Mouse (Mus musculus) central nervous system, embryonic 14 days (tissue): ENCODE results near the gene Olfr1312. TPM values are rescaled to one million over a fixed set of nuclear protein-coding genes. Genes with fewer than 3 reads are reported as not detected.

Experiments used
- polyA plus RNA-seq: library from polyadenylated mRNA; depleted of rRNA; stranded (reverse); fragments of >200 nt; gene quantifications from 2 replicates; pipeline ENCODE4 v1.2.3, GENCODE M21; 2012; rRNA removed

Olfr1312 gene
- polyA plus RNA-seq = not detected in 2 replicates

DNA sequence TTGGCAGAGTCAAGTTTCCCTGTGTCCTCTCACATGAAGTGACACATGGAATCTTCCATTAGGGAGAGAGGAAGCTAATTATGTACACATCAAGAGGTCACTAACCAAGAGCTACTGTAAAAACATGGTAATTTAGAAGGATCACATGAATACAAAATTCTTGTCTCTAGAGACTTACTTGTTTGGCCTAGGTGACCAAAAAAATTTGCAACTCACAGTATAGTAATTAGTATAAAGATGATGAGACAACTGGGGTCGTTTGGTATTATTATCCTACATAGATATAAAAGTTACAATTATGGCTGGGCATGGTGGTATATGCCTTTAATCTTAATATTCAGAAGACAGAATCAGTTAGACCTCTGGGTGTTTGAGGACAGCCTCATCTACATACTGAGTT lies at the start of gene Olfr1312:
TSS of gene Olfr1312 (minus strand) at position 101 of the 400 bp plus-strand sequence.

GRCm38 (mm10) chr2:112096681-112097080 lies 46.6 kb upstream of the Olfr1312 start, which contains the start of gene Olfr1314:
TSS of gene Olfr1314 (minus strand) at chr2:112096781.

GRCm38 (mm10) chr2:112077743-112078142 lies 27.7 kb upstream of the Olfr1312 start, which contains the start of gene Olfr1313:
TSS of gene Olfr1313 (minus strand) at chr2:112077843.

GRCm38 (mm10) chr2:112024312-112024711 lies 25.7 kb downstream of the Olfr1312 start, which contains the start of gene Olfr1311:
TSS of gene Olfr1311 (minus strand) at chr2:112024412.

GRCm38 (mm10) chr2:112012608-112013007 lies 37.4 kb downstream of the Olfr1312 start, which contains the start of gene Olfr1310:
TSS of gene Olfr1310 (minus strand) at chr2:112012708.

GRCm38 (mm10) chr2:111990181-111990580 lies 59.9 kb downstream of the Olfr1312 start, which contains the start of gene Olfr1309:
TSS of gene Olfr1309 (minus strand) at chr2:111990281.

Other genes starting within 250 kb of the Olfr1312 start
- gene Olfr1303, start 229.9 kb downstream of the Olfr1312 start, polyA plus RNA-seq = not detected in 2 replicates
- not detected in 2 replicates for gene Olfr1305, start 173.1 kb downstream of the Olfr1312 start, polyA plus RNA-seq
- gene Olfr1306, start 134.0 kb downstream of the Olfr1312 start, polyA plus RNA-seq = not detected in 2 replicates
- not detected in 2 replicates for gene Olfr1307, start 100.8 kb downstream of the Olfr1312 start, polyA plus RNA-seq
- not detected in 2 replicates for gene Olfr1308, start 85.3 kb downstream of the Olfr1312 start, polyA plus RNA-seq
- gene Olfr1309, start 60.0 kb downstream of the Olfr1312 start, polyA plus RNA-seq = not detected in 2 replicates
- 0.01 TPM in 1 of 2 replicates, not detected in the other for gene Olfr1310, start 37.5 kb downstream of the Olfr1312 start, polyA plus RNA-seq
- gene Olfr1311, start 25.8 kb downstream of the Olfr1312 start, polyA plus RNA-seq = not detected in 2 replicates
- gene Olfr1313, start 27.6 kb upstream of the Olfr1312 start, polyA plus RNA-seq = not detected in 2 replicates
- 0.01 TPM in 1 of 2 replicates, not detected in the other for gene Olfr1314, start 46.5 kb upstream of the Olfr1312 start, polyA plus RNA-seq
- not detected in 2 replicates for gene Olfr1315-ps1, start 65.2 kb upstream of the Olfr1312 start, polyA plus RNA-seq
- gene Olfr1316, start 84.7 kb upstream of the Olfr1312 start, polyA plus RNA-seq = 0.05 and 0.06 TPM in 2 replicates
- not detected in 2 replicates for gene Olfr1317, start 90.1 kb upstream of the Olfr1312 start, polyA plus RNA-seq
- gene Olfr1318, start 104.0 kb upstream of the Olfr1312 start, polyA plus RNA-seq = not detected in 2 replicates
- gene Lpcat4, start 189.2 kb upstream of the Olfr1312 start, polyA plus RNA-seq = 45.3 and 55.0 TPM in 2 replicates
- gene Nutm1, start 209.1 kb upstream of the Olfr1312 start, polyA plus RNA-seq = not detected in 2 replicates
- 123 and 138 TPM in 2 replicates for gene Nop10, start 211.7 kb upstream of the Olfr1312 start, polyA plus RNA-seq
- 51.2 and 54.8 TPM in 2 replicates for gene Slc12a6, start 215.6 kb upstream of the Olfr1312 start, polyA plus RNA-seq
- gene Gm21985, start 216.1 kb upstream of the Olfr1312 start, polyA plus RNA-seq = 0.07 TPM in 1 of 2 replicates, not detected in the other